Mouse (Mus musculus) macrophage (primary cell): ENCODE results near the gene Wfdc21. TPM values are rescaled to one million over a fixed set of nuclear protein-coding genes. Genes with fewer than 3 reads are reported as not detected.

Experiments used
- H3K27ac ChIP-seq: fragments of 350-480 bp; formaldehyde crosslinking; 2 replicates; pipeline ENCODE4 v1.9.0; 2021
- H3K36me3 ChIP-seq: fragments of 350-480 bp; formaldehyde crosslinking; 2 replicates; pipeline ENCODE4 v1.9.0; 2021; ENCODE audit errors: inconsistent target
- H3K4me3 ChIP-seq: fragments of 350-480 bp; formaldehyde crosslinking; 2 replicates; pipeline ENCODE4 v1.9.0; 2021; ENCODE audit errors: inconsistent target
- H3K79me2 ChIP-seq: fragments of 350-480 bp; formaldehyde crosslinking; 2 replicates; pipeline ENCODE4 v1.9.0; 2021; ENCODE audit errors: inconsistent target
- WGBS: methylation state at CpG from one replicate; pipeline ENCODE4 v1.1.7; 2026; ENCODE audit warnings: inconsistent platforms; ENCODE audit not compliant: missing documents; 5-methylcytosine and 5-hydroxymethylcytosine counted together
- polyA plus RNA-seq: library from polyadenylated mRNA; stranded (reverse); fragments of 250-400 nt; gene quantifications from 3 replicates; pipeline ENCODE4 v1.2.4, GENCODE M21; 2018; ENCODE audit warnings: inconsistent platforms

Gene Wfdc21
- polyA plus RNA-seq, 1 experiment from 2014 or later, result 1.2 TPM

DNA sequence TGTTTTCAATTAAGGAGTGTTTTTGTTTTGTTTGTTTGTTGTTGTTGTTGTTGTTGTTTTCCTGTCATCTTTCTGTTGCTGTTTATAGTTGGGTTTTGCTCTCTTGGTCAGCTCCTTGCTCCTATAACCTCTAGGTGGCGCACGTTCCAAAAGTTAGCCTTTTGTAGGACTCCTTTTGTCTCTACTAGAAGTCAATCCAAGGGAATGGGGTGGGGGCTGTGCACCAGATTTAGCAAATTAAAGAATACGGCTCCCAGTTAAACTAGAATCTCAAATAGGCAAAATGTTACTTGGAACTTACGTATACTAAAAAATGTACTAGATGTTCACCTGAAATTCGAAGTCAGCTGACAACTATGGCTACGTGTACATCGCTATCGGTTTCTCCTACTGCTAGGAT is 55.4 kb downstream of the Wfdc21 start:
- no peak overlapping the region for H3K4me3 ChIP-seq
- WGBS, result 69% methylated on average over 8 of the region's 8 CpGs
- H3K27ac ChIP-seq, result no peak overlapping the region
- no peaks in the 10 kb centered on the region for H3K36me3 ChIP-seq
- no peaks in the 10 kb centered on the region for H3K79me2 ChIP-seq

Other genes starting within 250 kb of the Wfdc21 start
- 0.34 TPM in 1 of 3 replicates, not detected in the others for gene Heatr9, start 224.8 kb upstream of the Wfdc21 start, polyA plus RNA-seq
- gene Ccl5, start 216.4 kb upstream of the Wfdc21 start, polyA plus RNA-seq, result 67.6 to 220 TPM (median 169 TPM) in 3 replicates
- 289 to 625 TPM (median 620 TPM) in 3 replicates for gene Ccl9, start 168.3 kb upstream of the Wfdc21 start, polyA plus RNA-seq
- 508 to 1,107 TPM (median 907 TPM) in 3 replicates for gene Ccl6, start 153.9 kb upstream of the Wfdc21 start, polyA plus RNA-seq
- not detected in 3 replicates for gene Rpl9-ps1, start 101.3 kb upstream of the Wfdc21 start, polyA plus RNA-seq
- gene Ccl3, start 97.6 kb upstream of the Wfdc21 start, polyA plus RNA-seq, result 203 to 397 TPM (median 307 TPM) in 3 replicates
- gene Ccl4, start 84.4 kb upstream of the Wfdc21 start, polyA plus RNA-seq, result 101 to 412 TPM (median 201 TPM) in 3 replicates
- 635 to 1,651 TPM (median 1,108 TPM) in 3 replicates for gene Wfdc17, start 42.9 kb upstream of the Wfdc21 start, polyA plus RNA-seq
- 1.5 to 1.6 TPM in 2 of 3 replicates, not detected in the other for gene Wfdc18, start 37.9 kb upstream of the Wfdc21 start, polyA plus RNA-seq
- 7.6 to 11.1 TPM (median 8.3 TPM) in 3 replicates for gene Heatr6, start 6.8 kb downstream of the Wfdc21 start, polyA plus RNA-seq
- not detected in 3 replicates for gene Hnf1b, start 103.1 kb downstream of the Wfdc21 start, polyA plus RNA-seq
- gene Ddx52, start 195.1 kb downstream of the Wfdc21 start, polyA plus RNA-seq, result 21.9 to 26.8 TPM (median 25.7 TPM) in 3 replicates
- 18.6 to 22.1 TPM (median 20.4 TPM) in 3 replicates for gene Synrg, start 217.5 kb downstream of the Wfdc21 start, polyA plus RNA-seq